Mouse (Mus musculus) megakaryocyte, embryonic 14.5 days (primary cell): Measurements from ENCODE around the gene Far2.

ENCODE experiments used
- FLI1 ChIP-seq: IDR thresholded peaks from 2 replicates; pipeline ENCODE4 v1.6.1; 2012; ENCODE audit warnings: low read length, inconsistent platforms, mixed read lengths
- GATA1 ChIP-seq: IDR thresholded peaks from 3 replicates; pipeline ENCODE4 v1.6.1; 2012; ENCODE audit warnings: mixed read lengths, low read length, inconsistent platforms, borderline replicate concordance

DNA sequence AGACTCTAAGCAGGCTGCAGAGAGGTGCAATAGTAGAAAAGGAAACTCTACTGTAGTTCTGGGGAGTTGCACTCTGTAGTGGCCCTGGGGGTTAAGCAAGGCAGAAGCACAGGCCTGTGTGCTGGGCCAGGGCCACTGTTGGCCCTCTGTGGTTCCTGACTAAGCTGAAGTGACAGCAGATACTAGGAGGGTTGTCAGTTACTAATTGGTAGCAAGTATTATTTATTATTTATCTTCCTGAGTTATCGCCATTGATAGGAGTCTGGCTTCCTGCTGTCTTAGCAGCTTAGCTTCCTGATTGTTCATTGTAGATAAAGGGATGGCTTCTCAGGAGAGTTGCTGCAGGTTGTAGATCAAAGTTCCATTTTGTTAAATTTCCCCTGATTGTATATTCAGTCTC, 73.6 kb downstream of the Far2 start:
- no peak for TF ChIP-seq GATA1
- TF ChIP-seq FLI1, result no peak
